Mouse (Mus musculus) macrophage (primary cell): Measurements from ENCODE around the gene Rora. TPM values are rescaled to one million over a fixed set of nuclear protein-coding genes. Genes with fewer than 3 reads are reported as not detected.

ENCODE experiments used
- H3K27ac ChIP-seq: fragments of 350-480 bp; formaldehyde crosslinking; 2 replicates; pipeline ENCODE4 v1.9.0; 2021
- H3K36me3 ChIP-seq: fragments of 350-480 bp; formaldehyde crosslinking; 2 replicates; pipeline ENCODE4 v1.9.0; 2021; ENCODE audit errors: inconsistent target
- H3K4me3 ChIP-seq: fragments of 350-480 bp; formaldehyde crosslinking; 2 replicates; pipeline ENCODE4 v1.9.0; 2021; ENCODE audit errors: inconsistent target
- H3K79me2 ChIP-seq: fragments of 350-480 bp; formaldehyde crosslinking; 2 replicates; pipeline ENCODE4 v1.9.0; 2021; ENCODE audit errors: inconsistent target
- WGBS: methylation state at CpG from one replicate; pipeline ENCODE4 v1.1.7; 2026; ENCODE audit warnings: inconsistent platforms; ENCODE audit not compliant: missing documents; 5-methylcytosine and 5-hydroxymethylcytosine counted together
- polyA plus RNA-seq: library from polyadenylated mRNA; stranded (reverse); fragments of 250-400 nt; gene quantifications from 3 replicates; pipeline ENCODE4 v1.2.4, GENCODE M21; 2018; ENCODE audit warnings: inconsistent platforms

Gene Rora
- polyA plus RNA-seq, 1 experiment from 2014 or later, result 4.5 TPM

- WGBS, result 92% methylated on average over 8 of the region's 8 CpGs
- Histone ChIP-seq H3K4me3 (no peak overlapping the region), H3K79me2 (no peaks in the 10 kb centered on the region), H3K27ac (no peak overlapping the region), H3K36me3 (no peaks in the 10 kb centered on the region)
Measured at GRCm38 (mm10) chr9:68709232-68709631, 55.6 kb downstream of the Rora start.

DNA sequence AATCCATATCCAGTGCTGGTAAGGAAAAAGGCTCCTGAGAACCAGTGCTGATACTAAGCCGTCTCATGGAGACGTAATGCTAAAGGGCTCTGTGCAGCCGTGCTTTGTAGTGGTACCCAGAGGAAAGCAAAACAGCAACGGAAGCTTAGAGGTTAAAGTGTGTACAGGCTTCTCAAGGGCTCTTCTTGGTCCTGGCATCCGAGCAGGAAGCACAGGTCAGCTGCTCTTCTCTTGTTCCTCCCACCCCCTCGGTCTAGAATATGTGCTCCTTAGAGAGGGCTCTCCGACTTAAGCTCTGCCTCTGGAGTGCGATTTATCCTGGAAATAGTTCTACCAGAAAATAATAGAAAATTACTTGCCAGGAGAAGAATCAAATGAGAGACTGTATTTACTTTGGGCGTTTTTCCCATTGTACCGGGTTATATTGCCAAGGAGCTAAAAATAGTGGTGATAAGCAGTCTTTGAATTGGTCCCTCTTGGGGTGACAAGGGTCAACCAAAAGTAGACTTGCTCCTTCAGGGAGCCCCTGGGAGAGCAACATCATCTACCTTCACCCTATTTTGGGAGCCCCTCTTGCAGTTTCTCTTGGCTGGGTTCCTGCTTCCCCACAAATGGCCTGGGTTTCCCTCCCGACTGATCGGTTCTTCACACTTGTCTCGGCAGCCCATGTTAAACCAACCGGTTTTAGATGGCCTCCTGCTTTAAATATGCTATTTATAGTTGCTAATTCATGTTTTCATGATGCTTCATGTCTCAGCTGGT is 57.5 kb downstream of the Rora start:
- H3K36me3 ChIP-seq, result no peaks in the 10 kb centered on the region
- no peak overlapping the region for H3K4me3 ChIP-seq
- 78% methylated on average over 14 of the region's 14 CpGs for WGBS
- no peaks in the 10 kb centered on the region for H3K79me2 ChIP-seq
- no peak overlapping the region for H3K27ac ChIP-seq

DNA sequence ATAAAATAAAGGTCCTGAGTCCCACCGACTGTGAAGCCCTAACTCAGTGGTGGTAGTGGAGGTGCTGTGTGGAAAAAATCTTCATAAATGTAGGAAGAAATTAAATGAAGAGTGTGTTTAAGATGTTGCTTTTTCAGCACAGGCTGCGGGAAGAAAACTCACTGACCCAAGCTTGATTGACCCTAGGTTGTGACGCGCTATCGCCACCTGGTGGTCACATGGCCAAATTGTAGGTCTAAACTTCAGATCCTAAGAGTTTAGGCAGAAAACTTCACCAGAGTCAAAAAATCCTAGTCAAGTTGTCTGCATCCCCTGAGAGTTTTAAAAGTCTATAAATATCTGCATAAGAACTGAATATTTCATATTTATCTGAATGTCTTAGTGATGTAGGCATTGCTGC is 63.4 kb downstream of the Rora start:
- Histone ChIP-seq H3K36me3 (no peaks in the 10 kb centered on the region), H3K27ac (no peak overlapping the region), H3K79me2 (no peaks in the 10 kb centered on the region), H3K4me3 (no peak overlapping the region)
- WGBS, result 12% methylated on average over 5 of the region's 5 CpGs

GRCm38 (mm10) chr9:68718427-68718826 is 64.8 kb downstream of the Rora start:
- no peaks in the 10 kb centered on the region for H3K79me2 ChIP-seq
- H3K36me3 ChIP-seq, result no peaks in the 10 kb centered on the region
- no peak overlapping the region for H3K4me3 ChIP-seq
- no peak overlapping the region for H3K27ac ChIP-seq
- 94% methylated on average over 4 of the region's 6 CpGs for WGBS

DNA sequence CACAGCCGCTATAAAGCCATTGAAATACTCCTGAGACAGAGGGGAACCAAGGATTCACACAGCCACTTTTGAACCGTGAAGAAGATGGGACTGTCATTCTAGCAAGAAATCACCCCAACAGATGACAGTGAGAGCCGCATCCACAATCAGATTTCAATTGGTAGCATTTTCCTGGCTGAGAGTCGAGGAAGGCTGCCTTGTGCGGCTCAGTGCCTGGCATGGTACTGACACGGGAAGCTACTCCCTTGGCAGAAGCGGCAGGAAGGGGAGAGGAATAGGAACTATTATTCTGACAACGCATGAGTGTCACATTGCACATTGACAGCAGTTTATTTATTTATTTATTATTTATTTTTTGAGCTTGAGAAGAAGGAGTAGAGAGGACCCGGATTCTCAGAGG is 65.7 kb downstream of the Rora start:
- Histone ChIP-seq H3K4me3 (no peak overlapping the region), H3K79me2 (no peaks in the 10 kb centered on the region), H3K27ac (no peak overlapping the region), H3K36me3 (no peaks in the 10 kb centered on the region)
- 95% methylated on average over 9 of the region's 9 CpGs for WGBS

DNA sequence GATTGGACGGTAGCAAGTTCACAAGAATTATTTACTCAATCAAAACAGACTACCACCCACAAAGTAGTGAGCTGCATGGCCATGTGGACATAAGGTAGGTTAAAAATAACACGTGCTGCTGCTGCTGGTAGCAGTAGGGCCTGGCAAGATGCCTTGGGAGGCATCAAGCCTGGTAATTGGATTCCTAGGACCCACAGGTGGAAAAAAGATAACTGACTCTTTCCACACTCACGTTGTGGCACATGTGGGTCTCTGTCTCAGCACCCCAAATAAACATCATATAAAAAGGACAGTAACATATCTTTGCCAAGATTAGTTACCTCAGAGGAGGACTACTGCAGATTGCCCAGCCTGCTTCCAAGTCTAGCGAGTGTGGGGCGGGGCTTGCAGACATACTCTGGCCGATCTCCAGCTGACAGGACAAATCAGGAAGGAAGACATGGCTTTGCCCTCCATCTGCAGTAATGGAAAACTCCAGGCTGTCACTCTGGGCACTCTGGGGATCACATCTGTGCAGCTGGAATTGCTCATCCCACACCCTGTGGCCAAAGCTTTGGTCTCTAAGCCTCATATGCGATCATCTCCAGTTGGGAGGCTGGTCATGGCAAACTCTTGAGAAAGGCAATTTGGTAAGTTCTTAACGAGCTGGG is 71.2 kb downstream of the Rora start:
- Histone ChIP-seq H3K27ac (no peak overlapping the region), H3K79me2 (no peaks in the 10 kb centered on the region), H3K4me3 (no peak overlapping the region), H3K36me3 (no peaks in the 10 kb centered on the region)
- WGBS, result 92% methylated on average over 8 of the region's 8 CpGs

GRCm38 (mm10) chr9:68727166-68727855 is 73.7 kb downstream of the Rora start:
- WGBS, result 92% methylated on average over 11 of the region's 11 CpGs
- Histone ChIP-seq H3K36me3 (no peaks in the 10 kb centered on the region), H3K4me3 (no peak overlapping the region), H3K27ac (no peak overlapping the region), H3K79me2 (no peaks in the 10 kb centered on the region)

DNA sequence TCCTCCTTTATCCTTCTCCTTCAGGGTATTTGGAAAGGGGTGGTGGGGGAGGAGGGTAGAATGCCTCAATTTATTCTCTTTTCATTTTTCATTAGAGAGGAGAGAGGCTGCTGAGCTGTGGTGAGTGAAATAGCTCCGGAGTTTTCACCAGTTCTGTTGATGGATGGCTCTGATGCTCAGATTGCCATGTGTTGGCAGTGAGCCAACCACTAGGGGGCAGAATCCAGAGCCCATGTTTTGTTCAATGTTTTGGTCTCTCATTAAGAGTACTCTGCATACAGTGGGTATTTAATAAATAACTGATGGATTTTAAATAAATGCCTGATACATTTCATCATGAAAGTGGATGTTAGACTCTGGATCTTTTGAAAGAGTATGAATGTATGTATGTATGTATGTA is 77.9 kb downstream of the Rora start:
- Histone ChIP-seq H3K4me3 (no peak overlapping the region), H3K79me2 (no peaks in the 10 kb centered on the region), H3K36me3 (no peaks in the 10 kb centered on the region), H3K27ac (no peak overlapping the region)
- WGBS, result 100% methylated on average over 1 of the region's 1 CpGs

DNA sequence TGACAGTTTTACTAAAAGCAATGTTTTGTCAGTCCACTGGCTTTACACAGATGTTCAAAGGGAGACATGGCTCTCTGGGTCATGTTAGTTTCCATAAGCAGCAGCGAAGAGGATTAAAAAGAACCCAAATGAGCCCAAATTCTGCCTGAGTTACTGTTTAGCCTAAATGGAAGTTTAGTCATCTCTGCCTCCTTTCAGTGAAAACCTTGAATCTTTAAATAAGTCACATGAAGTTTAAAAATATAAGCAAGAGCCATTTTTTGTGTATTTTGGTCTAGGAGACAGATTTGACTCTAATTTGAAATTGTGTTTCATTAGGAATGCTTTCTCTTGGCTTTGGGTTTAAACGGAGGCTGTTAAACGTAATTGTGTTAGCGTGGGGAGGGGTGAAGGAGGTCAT is 79.3 kb downstream of the Rora start:
- H3K4me3 ChIP-seq, result no peak overlapping the region
- no peak overlapping the region for H3K27ac ChIP-seq
- no peaks in the 10 kb centered on the region for H3K36me3 ChIP-seq
- 92% methylated on average over 4 of the region's 4 CpGs for WGBS
- H3K79me2 ChIP-seq, result no peaks in the 10 kb centered on the region

DNA sequence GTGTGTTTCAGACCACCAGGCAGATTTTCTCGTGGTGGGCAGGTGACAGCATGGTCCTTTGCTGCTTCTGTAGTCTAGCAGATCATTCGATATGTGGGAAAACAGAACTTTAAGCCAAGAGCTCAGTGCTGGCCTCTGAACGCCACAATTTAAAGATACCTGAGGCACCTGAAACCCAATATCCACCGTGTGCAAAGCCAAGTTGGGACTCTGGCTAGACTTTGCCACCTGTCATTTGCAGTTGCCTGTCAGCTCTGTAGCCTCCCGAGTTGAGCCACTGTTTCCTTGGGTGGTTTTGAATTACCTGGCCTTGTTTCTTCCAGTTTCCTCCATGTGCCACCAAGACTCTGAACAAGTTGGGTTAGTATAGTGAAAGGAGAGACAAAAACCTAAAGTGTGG is 82.3 kb downstream of the Rora start:
- Histone ChIP-seq H3K27ac (no peak overlapping the region), H3K4me3 (no peak overlapping the region), H3K36me3 (no peaks in the 10 kb centered on the region), H3K79me2 (no peaks in the 10 kb centered on the region)
- WGBS, result 80% methylated on average over 5 of the region's 5 CpGs

- H3K27ac ChIP-seq, result no peak overlapping the region
- H3K4me3 ChIP-seq, result no peak overlapping the region
- H3K36me3 ChIP-seq, result no peaks in the 10 kb centered on the region
- WGBS, result 90% methylated on average over 8 of the region's 9 CpGs
- no peaks in the 10 kb centered on the region for H3K79me2 ChIP-seq
Measured at GRCm38 (mm10) chr9:68737197-68737736, 83.7 kb downstream of the Rora start.

DNA sequence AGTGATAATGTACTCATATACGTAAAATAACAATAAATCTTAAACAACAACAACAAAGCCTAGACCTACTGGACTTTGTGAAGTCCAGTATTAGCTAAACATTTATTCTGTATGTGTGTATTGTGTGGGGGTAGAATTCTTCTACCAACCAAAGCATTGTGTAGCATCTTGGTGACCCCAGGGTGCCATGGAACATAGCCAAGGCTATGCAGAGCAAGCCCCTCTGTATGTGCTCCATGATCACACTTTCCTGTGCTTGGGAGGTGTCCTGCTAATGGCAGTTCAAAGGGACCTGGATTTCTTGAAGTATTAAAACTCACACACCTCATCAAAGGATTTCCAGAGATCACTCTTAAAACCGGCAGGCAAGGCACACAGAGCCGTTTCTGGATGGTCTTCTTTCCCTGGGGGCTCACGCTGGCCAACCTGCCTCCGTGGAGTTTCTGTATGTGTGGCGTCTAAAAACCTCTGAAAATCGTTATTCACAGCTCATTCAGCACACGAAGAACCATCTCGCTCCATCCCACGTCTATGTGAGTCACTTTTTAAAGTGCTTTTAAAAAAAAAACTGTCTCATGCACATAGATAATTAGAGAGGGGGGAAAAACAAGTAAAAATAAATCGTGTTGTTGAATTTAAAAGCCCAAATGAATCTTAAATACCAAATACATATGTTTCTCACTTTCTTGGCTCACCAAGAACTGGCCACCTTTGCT is 92.5 kb downstream of the Rora start:
- H3K79me2 ChIP-seq, result no peaks in the 10 kb centered on the region
- H3K36me3 ChIP-seq, result no peaks in the 10 kb centered on the region
- H3K4me3 ChIP-seq, result no peak overlapping the region
- H3K27ac ChIP-seq, result no peak overlapping the region
- 89% methylated on average over 11 of the region's 11 CpGs for WGBS

DNA sequence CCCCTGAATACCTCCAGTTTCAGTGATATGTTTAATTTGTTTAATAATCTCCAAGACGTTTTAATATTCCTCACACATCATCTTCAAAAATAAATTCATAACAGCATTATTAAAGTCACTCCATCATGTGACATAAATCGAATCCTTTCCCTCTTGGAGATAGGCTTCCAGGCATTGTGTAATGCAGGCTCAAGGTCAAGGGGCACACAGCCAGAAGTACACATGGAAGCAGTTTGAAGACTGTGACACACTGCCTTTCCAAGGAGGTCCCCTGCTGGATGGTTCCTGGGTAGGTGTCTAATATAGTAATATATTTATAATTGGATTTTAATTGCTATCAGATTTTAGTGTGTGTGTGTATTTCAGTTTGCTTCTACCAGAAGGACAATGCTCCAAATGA is 103.4 kb downstream of the Rora start:
- Histone ChIP-seq H3K27ac (no peak overlapping the region), H3K36me3 (no peaks in the 10 kb centered on the region), H3K79me2 (no peaks in the 10 kb centered on the region), H3K4me3 (no peak overlapping the region)
- WGBS, result 73% methylated on average over 2 of the region's 2 CpGs

GRCm38 (mm10) chr9:68759324-68759723 is 105.7 kb downstream of the Rora start:
- Histone ChIP-seq H3K4me3 (no peak overlapping the region), H3K79me2 (no peaks in the 10 kb centered on the region), H3K27ac (no peak overlapping the region), H3K36me3 (no peaks in the 10 kb centered on the region)
- WGBS, result 87% methylated on average over 8 of the region's 8 CpGs
